Mouse (Mus musculus): ENCODE results near the gene Tnip1. TPM values are rescaled to one million over a fixed set of nuclear protein-coding genes. Genes with fewer than 3 reads are reported as not detected.
"Not testable (repeated sequence)": the region's sequence is repeated elsewhere in the genome, so short reads cannot be mapped to it uniquely, and the experiment has no call there.

Gene Tnip1
- polyA plus RNA-seq, 1 experiment, result 122 TPM

DNA sequence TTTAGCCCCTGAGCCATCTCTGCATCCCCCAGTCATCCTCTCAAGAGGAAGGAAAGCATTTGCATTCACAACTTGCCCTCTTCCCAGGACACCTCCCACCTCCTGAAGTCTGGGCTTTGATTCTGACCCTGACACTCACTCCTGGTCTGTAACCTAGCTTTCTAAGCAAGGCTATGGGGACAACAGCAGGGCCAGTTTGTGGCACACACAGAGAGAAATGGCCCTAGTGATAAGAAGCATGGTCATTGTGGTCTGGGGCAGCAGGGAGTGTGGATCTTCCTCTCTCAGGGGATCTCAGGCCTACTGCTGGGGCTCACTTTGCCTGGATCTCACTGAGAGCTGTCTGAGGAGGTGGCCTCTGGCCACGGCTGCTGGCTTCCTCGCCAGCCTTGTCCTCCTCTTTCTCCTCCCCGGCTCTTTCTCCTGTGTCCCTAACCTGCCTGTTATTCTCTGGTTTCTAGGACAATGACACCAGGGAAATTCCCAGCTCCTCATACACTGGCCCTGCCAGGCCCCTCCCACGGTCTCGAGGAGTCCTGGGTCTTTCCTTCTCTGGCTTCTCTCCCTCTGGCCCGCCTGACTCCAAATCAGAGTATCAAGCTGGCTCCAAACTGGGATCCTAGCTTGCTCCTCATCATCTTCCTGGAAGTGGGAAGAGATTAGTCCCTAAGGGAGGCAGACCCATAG lies 1.4 kb downstream of the Tnip1 start:
- Histone ChIP-seq H3K4me1 (ENCODE audit: control insufficient read depth, insufficient read depth, insufficient read length, low read length) (peaks cover 39% of the 10 kb centered on the region), H3K4me3 (ENCODE audit: low read depth, low read length) (peak overlapping the region; percentile 11), H3K27ac (ENCODE audit: insufficient read depth, low read depth, low read length) (peak overlapping the region; percentile 25), H3K36me3 (ENCODE audit: control insufficient read depth, insufficient read depth, low read length) (no peaks in the 10 kb centered on the region), H3K27me3 (ENCODE audit: control insufficient read depth, insufficient read depth, low read length) (no peaks in the 10 kb centered on the region)
- WGBS, result 46% methylated on average over 6 of the region's 6 CpGs
- TF ChIP-seq POLR2A (IDR thresholded peaks at IDR 0.05; ENCODE audit: low read depth, low read length) (no peak), CTCF (IDR thresholded peaks at IDR 0.05; ENCODE audit: extremely low read depth, insufficient read length, insufficient replicate concordance, low read depth, low read length) (no peak)

GRCm38 (mm10) chr11:54960251-54960650 lies 2.5 kb downstream of the Tnip1 start:
- Histone ChIP-seq H3K27me3 (ENCODE audit: control insufficient read depth, insufficient read depth, low read length) (no peaks in the 10 kb centered on the region), H3K4me1 (ENCODE audit: control insufficient read depth, insufficient read depth, insufficient read length, low read length) (peaks cover 39% of the 10 kb centered on the region), H3K27ac (ENCODE audit: insufficient read depth, low read depth, low read length) (no peak overlapping the region), H3K4me3 (ENCODE audit: low read depth, low read length) (no peak overlapping the region), H3K36me3 (ENCODE audit: control insufficient read depth, insufficient read depth, low read length) (no peaks in the 10 kb centered on the region)
- 81% methylated on average over 6 of the region's 6 CpGs for WGBS
- no peak for TF ChIP-seq CTCF (IDR thresholded peaks at IDR 0.05; ENCODE audit: extremely low read depth, insufficient read length, insufficient replicate concordance, low read depth, low read length)
- no peak for TF ChIP-seq POLR2A (IDR thresholded peaks at IDR 0.05; ENCODE audit: low read depth, low read length)

DNA sequence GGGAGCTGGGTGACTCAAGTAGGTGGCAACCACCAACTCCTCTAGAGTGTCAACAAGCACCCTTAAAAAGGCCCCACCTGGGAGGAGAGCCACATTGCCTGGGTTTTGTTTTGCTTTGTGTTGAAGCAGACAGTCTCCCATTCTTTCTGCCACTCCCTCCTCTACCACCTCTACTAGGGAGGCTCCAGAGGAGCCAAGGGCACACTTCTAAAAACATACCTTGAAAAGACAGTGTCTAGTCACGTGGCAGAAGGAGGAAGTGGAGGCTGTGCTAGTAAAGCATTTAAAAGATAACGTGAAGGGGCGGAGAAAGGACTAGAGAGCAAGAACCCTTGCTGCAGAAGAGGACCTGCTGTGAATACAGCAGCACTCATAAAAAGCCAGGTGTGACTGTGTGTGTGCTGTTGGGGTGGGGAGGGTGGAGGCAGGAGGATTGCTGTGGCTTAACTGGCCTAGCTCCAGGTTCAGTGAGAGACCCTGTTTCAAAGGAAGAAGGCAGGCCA lies 4.1 kb downstream of the Tnip1 start:
- Histone ChIP-seq H3K4me3 (ENCODE audit: low read depth, low read length) (no peak overlapping the region), H3K27ac (ENCODE audit: insufficient read depth, low read depth, low read length) (peak overlapping the region; percentile 94), H3K27me3 (ENCODE audit: control insufficient read depth, insufficient read depth, low read length) (no peaks in the 10 kb centered on the region), H3K36me3 (ENCODE audit: control insufficient read depth, insufficient read depth, low read length) (no peaks in the 10 kb centered on the region), H3K4me1 (ENCODE audit: control insufficient read depth, insufficient read depth, insufficient read length, low read length) (peaks cover 44% of the 10 kb centered on the region)
- WGBS, result 15% methylated on average over 3 of the region's 3 CpGs
- no peak for TF ChIP-seq POLR2A (IDR thresholded peaks at IDR 0.05; ENCODE audit: low read depth, low read length)
- no peak for TF ChIP-seq CTCF (IDR thresholded peaks at IDR 0.05; ENCODE audit: extremely low read depth, insufficient read length, insufficient replicate concordance, low read depth, low read length)

DNA sequence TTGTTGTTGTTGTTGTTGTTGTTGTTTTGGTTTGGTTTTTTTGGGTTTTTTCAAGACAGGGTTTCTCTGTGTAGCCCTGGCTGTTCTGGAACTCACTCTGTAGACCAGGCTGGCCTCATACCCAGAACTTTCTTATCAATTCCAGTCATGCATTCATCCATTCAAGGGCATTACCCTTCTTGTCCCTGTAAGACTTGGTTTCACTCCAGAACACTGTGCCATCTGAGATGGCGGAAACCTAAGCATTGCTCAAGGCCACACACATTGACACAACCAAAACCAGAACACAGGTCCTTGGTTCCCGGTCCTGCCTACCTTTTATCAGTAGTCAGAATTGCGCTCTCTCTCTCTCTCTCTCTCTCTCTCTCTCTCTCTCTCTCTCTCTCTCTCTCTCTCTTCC lies 5.0 kb downstream of the Tnip1 start:
- Histone ChIP-seq H3K4me1 (ENCODE audit: control insufficient read depth, insufficient read depth, insufficient read length, low read length) (peaks cover 41% of the 10 kb centered on the region), H3K27ac (ENCODE audit: insufficient read depth, low read depth, low read length) (peak overlapping the region; percentile 94)
- 49% methylated on average over 3 of the region's 3 CpGs for WGBS
- not testable (repeated sequence) for H3K27me3 ChIP-seq (ENCODE audit: control insufficient read depth, insufficient read depth, low read length); H3K36me3 ChIP-seq (ENCODE audit: control insufficient read depth, insufficient read depth, low read length); H3K4me3 ChIP-seq (ENCODE audit: low read depth, low read length)

DNA sequence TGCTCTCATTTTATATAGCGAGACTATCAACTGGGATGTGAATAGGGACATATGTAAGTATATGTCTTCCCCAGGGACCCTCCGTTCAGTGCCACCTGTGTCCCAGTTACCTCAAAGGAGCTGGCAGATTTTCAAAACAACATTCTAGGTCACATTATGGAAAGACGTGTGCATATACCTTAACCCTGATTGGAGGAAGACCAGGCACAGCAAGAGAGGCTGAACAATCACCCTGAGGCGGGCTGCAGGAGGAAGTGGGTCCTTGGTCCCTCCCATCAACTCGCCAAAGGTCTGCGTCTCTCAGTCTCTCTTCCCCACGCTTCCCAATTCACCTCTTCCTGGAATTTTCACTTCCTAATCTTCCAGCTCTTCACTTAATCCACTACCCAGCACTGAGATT lies 5.8 kb downstream of the Tnip1 start:
- Histone ChIP-seq H3K27ac (ENCODE audit: insufficient read depth, low read depth, low read length) (no peak overlapping the region), H3K4me1 (ENCODE audit: control insufficient read depth, insufficient read depth, insufficient read length, low read length) (peaks cover 39% of the 10 kb centered on the region), H3K4me3 (ENCODE audit: low read depth, low read length) (no peak overlapping the region), H3K36me3 (ENCODE audit: control insufficient read depth, insufficient read depth, low read length) (0 out of 2 replicates have a peak, but pooled peaks cover 1% of the 10 kb centered on the region), H3K27me3 (ENCODE audit: control insufficient read depth, insufficient read depth, low read length) (no peaks in the 10 kb centered on the region)
- WGBS, result 74% methylated on average over 7 of the region's 7 CpGs
- TF ChIP-seq POLR2A (IDR thresholded peaks at IDR 0.05; ENCODE audit: low read depth, low read length), result no peak
- no peak for TF ChIP-seq CTCF (IDR thresholded peaks at IDR 0.05; ENCODE audit: extremely low read depth, insufficient read length, insufficient replicate concordance, low read depth, low read length)

DNA sequence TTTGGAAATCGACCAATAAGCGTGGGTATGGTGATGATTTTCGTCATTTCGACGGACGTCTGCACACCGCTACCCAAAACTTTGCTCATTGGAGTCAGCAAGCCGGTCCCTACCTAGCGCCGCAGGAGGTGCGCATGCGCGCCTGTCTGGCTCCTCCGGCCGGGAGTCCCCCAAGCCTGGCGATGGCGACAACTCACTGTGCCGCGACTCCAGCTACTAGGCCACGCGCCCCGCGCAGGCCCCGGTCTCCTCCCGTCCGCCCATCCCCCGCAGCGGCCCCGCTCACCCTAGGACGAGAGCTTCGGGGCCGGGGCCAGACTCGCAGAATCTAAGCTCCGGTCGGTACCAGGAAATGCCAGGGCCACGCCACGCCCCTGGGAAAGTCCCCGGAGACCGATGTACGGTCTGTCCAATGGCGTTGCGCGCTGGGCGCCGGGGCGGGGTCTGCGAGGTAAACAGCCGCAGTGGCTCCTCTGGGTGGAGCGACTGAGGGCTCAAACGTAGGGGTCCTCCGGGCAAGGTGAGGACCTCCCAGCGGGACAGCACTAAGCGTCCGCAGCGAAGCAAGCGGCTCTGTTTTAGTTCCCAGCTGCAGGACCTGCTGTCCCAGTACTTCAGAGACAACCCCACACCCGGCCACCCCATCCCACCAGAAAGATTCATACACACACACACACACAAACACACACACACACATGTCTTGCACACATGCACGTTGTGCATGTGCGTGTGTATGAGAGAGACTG lies 6.8 kb downstream of the Tnip1 start:
- no peaks in the 10 kb centered on the region for H3K27me3 ChIP-seq (ENCODE audit: control insufficient read depth, insufficient read depth, low read length)
- under 1% methylated on average over 59 of the region's 59 CpGs for WGBS
- peaks cover 5% of the 10 kb centered on the region; the same call in 1 of the 2 replicates for H3K36me3 ChIP-seq (ENCODE audit: control insufficient read depth, insufficient read depth, low read length)
- H3K4me1 ChIP-seq (ENCODE audit: control insufficient read depth, insufficient read depth, insufficient read length, low read length), result peaks cover 36% of the 10 kb centered on the region
- peak overlapping the region; percentile 97 for H3K27ac ChIP-seq (ENCODE audit: insufficient read depth, low read depth, low read length)
- TF ChIP-seq POLR2A (IDR thresholded peaks at IDR 0.05; ENCODE audit: low read depth, low read length) (peak; percentile 80), CTCF (IDR thresholded peaks at IDR 0.05; ENCODE audit: extremely low read depth, insufficient read length, insufficient replicate concordance, low read depth, low read length) (no peak)
- H3K4me3 ChIP-seq (ENCODE audit: low read depth, low read length), result peak overlapping the region; percentile 90

DNA sequence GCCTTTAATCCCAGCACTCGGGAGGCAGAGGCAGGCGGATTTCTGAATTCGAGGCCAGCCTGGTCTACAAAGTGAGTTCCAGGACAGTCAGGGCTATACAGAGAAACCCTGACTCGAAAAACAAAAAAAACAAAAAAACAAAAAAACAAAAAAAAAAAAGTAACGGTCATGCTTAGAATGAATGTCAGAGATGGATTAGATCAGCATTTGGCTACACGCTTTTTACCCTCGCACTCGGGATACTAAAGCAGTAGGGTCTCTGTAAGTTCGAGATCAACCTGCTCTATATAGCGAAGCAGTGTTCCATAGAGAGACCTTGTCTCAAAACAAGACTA lies 7.3 kb downstream of the Tnip1 start:
- not testable (repeated sequence) for H3K27me3 ChIP-seq (ENCODE audit: control insufficient read depth, insufficient read depth, low read length)
- H3K36me3 ChIP-seq (ENCODE audit: control insufficient read depth, insufficient read depth, low read length), result peaks cover 11% of the 10 kb centered on the region
- peaks cover 40% of the 10 kb centered on the region for H3K4me1 ChIP-seq (ENCODE audit: control insufficient read depth, insufficient read depth, insufficient read length, low read length)
- peak overlapping the region; percentile 97 for H3K27ac ChIP-seq (ENCODE audit: insufficient read depth, low read depth, low read length)
- 22% methylated on average over 10 of the region's 10 CpGs for WGBS
- H3K4me3 ChIP-seq (ENCODE audit: low read depth, low read length), result peak overlapping the region; percentile 90
